ENCODE assay signal across 24 mouse cellular contexts in the genomic region with DNA sequence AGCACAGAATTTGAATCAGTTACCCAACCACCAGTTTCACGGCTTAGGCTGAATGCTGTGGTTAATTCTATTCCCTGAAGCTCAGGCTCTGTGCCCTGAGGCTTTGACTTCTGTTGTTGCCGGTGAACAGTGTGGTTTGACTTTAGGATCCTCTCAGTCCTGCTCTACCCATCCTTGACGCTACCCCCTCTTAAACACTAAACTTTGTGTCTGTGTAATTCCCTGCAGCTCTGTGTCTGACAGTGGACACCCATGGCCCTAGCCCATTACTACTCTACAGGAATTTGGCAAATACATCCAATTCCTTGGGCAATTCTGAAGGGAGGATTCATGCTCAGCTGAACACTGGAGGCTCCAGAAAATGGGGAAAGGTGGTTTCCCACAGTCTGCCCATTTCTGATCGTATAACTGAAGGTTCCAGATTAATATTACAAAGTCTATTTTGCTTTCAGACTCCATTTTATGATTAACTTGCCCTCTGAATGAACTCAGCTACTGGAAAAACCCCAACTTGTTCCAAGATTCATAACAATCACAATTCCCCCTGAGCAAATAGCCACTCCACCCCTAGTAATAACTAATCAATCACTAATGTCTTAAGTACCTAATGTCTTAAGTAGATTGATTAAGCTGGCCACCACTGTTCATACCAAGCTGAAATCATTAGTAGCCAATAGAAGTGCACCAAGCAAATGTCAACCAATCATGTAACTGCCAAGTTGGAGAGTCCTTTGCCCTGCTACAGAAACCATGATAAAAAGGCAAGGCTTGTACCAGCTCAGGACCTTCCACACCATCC.
DNase-seq lines count a peak whose midpoint lies in the region; ATAC-seq and TF ChIP-seq lines count a peak whose summit lies in the region.
"Had no signal": no experiment of that assay in that cellular context is flagged by ENCODE, and none has a peak within 500 bp of the region (broad histone marks: within the 10 kb centered on the region; RNA-seq: fewer than 3 reads in every experiment).

No protein-coding gene starts in this region.

- no peak overlapping the region for H3K4me2 ChIP-seq in kidney, embryonic 15.5 days
- no peak overlapping the region for H3K4me2 ChIP-seq in stomach, postnatal 0 days (replicated peaks; ENCODE audit: low read depth)
- H3K4me2 ChIP-seq: embryonic facial prominence, embryonic 15.5 days; hindbrain, embryonic 12.5 days had no signal

- POLR2A ChIA-PET in Patski (lab: Charles Lee): interaction anchor here (1.6 kb wide), 1 partner anchor 85 kb away, joined by 5 read pairs; no protein-coding TSS in a partner anchor

- no peaks in the 10 kb centered on the region for H3K79me2 ChIP-seq in heart, adult 2 months (replicated peaks; ENCODE audit: control insufficient read depth, insufficient read depth, low read length)

- TF ChIP-seq CTCF in kidney, adult 2 months (conservative IDR thresholded peaks at IDR 0.05; ENCODE audit: insufficient read depth, insufficient read length, low read depth, low read length): no peak
- no peak for TF ChIP-seq CTCF in Patski (IDR thresholded peaks at IDR 0.05)
- TF ChIP-seq CTCF in stomach, postnatal 0 days (IDR thresholded peaks at IDR 0.05; ENCODE audit: low read depth): no peak
- no peak for TF ChIP-seq CTCF in heart, adult 2 months (IDR thresholded peaks at IDR 0.05)

- intact Hi-C loops in heart, adult 2 months (cut with DNase I): no loop called here

- no peaks in the 10 kb centered on the region for H3K9me3 ChIP-seq in kidney, embryonic 15.5 days (replicated peaks)
- H3K9me3 ChIP-seq in stomach, postnatal 0 days (ENCODE audit: control insufficient read depth, low read length): no peaks in the 10 kb centered on the region
- H3K9me3 ChIP-seq: embryonic facial prominence, embryonic 15.5 days; forebrain, embryonic 10.5 days; heart, embryonic 10.5 days; hindbrain, embryonic 12.5 days had no signal

- no peak for TF ChIP-seq POLR2A in kidney, adult 2 months (IDR thresholded peaks at IDR 0.05; ENCODE audit: low read depth, low read length)
- no peak for TF ChIP-seq POLR2A in heart, adult 2 months (IDR thresholded peaks at IDR 0.05; ENCODE audit: insufficient read depth, low read depth, low read length)

- H3K9ac ChIP-seq in kidney, embryonic 15.5 days: no peak overlapping the region
- H3K9ac ChIP-seq in stomach, postnatal 0 days (ENCODE audit: low read length): no peak overlapping the region
- no peak overlapping the region for H3K9ac ChIP-seq in heart, adult 2 months (ENCODE audit: low read depth, low read length)
- H3K9ac ChIP-seq: embryonic facial prominence, embryonic 15.5 days; hindbrain, embryonic 12.5 days had no signal

- ATAC-seq in Patski: peak; percentile 91
- no peak for ATAC-seq in kidney, embryonic 15.5 days (replicated peaks; ENCODE audit: low FRiP score)
- ATAC-seq in stomach, postnatal 0 days (ENCODE audit: low FRiP score, low TSS enrichment): peak; percentile 77
- ATAC-seq: forebrain, embryonic 14.5 days had no signal

- no peak for TF ChIP-seq EP300 in stomach, postnatal 0 days (optimal IDR thresholded peaks at IDR 0.05)
- TF ChIP-seq EP300 in heart, adult 2 months (IDR thresholded peaks at IDR 0.05; ENCODE audit: insufficient read depth, low read depth, low read length): no peak

- DNase-seq in kidney, adult 2 months: peak; percentile 62
- DNase-seq in kidney, postnatal 10 days: no peak
- peak; percentile 96 for DNase-seq in Patski (ENCODE audit: low read depth, low spot score)
- DNase-seq in stomach, postnatal 0 days (ENCODE audit: low spot score): no peak
- DNase-seq in heart, adult 2 months: no peak
- DNase-seq in urinary bladder, postnatal 4 days (ENCODE audit: low spot score in 2 of 2): no peak
- DNase-seq: adrenal gland, adult 8-10 months; adrenal gland, postnatal 36 days; cerebellum, adult 11 months; cerebellum, adult 8-10 months; cerebellum, postnatal 14 days; embryo, embryonic 11 days; gastrocnemius, postnatal 36 days; heart, adult 11 months; heart, postnatal 10 days; heart, postnatal 4 days had no signal

- peaks cover 12% of the 10 kb centered on the region; the same call in 1 of the 2 replicates for H3K4me1 ChIP-seq in kidney, adult 2 months (ENCODE audit: control insufficient read depth, insufficient read depth, low read length)
- peaks cover 5% of the 10 kb centered on the region; the same call in 1 of the 2 replicates for H3K4me1 ChIP-seq in kidney, embryonic 15.5 days
- H3K4me1 ChIP-seq in stomach, postnatal 0 days (replicated peaks; ENCODE audit: control insufficient read depth, insufficient read depth): no peaks in the 10 kb centered on the region
- no peaks in the 10 kb centered on the region for H3K4me1 ChIP-seq in heart, adult 2 months (ENCODE audit: control insufficient read depth, insufficient read depth, low read length)
- H3K4me1 ChIP-seq: embryonic facial prominence, embryonic 15.5 days; forebrain, embryonic 10.5 days; heart, embryonic 10.5 days; hindbrain, embryonic 12.5 days had no signal

- in situ Hi-C loops in Patski (cut with MboI; ENCODE audit: low pct_unique_long_range_greater_than_20kb): loop anchor here (5.0 kb wide), 1 partner anchor 83 kb away; no protein-coding TSS in a partner anchor

- no peak overlapping the region for H3K4me3 ChIP-seq in kidney, adult 2 months (ENCODE audit: insufficient read depth, low read depth, low read length)
- no peak overlapping the region for H3K4me3 ChIP-seq in kidney, embryonic 15.5 days (replicated peaks)
- no peak overlapping the region for H3K4me3 ChIP-seq in stomach, postnatal 0 days (ENCODE audit: low read depth, low read length)
- no peak overlapping the region for H3K4me3 ChIP-seq in heart, adult 2 months
- H3K4me3 ChIP-seq: embryonic facial prominence, embryonic 15.5 days; erythroblast, embryonic 14.5 days; forebrain, embryonic 10.5 days; heart, embryonic 10.5 days; hindbrain, embryonic 12.5 days had no signal

- H3K27ac ChIP-seq in kidney, adult 2 months (ENCODE audit: insufficient read depth, low read depth, low read length): no peak overlapping the region
- H3K27ac ChIP-seq in kidney, embryonic 15.5 days: peak overlapping the region; percentile 41; the same call in 1 of the 2 replicates
- no peak overlapping the region for H3K27ac ChIP-seq in stomach, postnatal 0 days (replicated peaks)
- no peak overlapping the region for H3K27ac ChIP-seq in heart, adult 2 months
- H3K27ac ChIP-seq: embryonic facial prominence, embryonic 15.5 days; forebrain, embryonic 10.5 days; heart, embryonic 10.5 days; hindbrain, embryonic 12.5 days had no signal

- CTCF ChIA-PET in Patski (lab: Charles Lee): interaction anchor here (0.9 to 1.3 kb wide), 4 partner anchors 42 to 111 kb away, joined by 3 to 4 read pairs (median 3); no protein-coding TSS in a partner anchor

- no peaks in the 10 kb centered on the region for H3K36me3 ChIP-seq in kidney, adult 2 months (ENCODE audit: control insufficient read depth, insufficient read depth, low read length)
- no peaks in the 10 kb centered on the region for H3K36me3 ChIP-seq in kidney, embryonic 15.5 days
- H3K36me3 ChIP-seq in stomach, postnatal 0 days (ENCODE audit: control insufficient read depth, insufficient read depth, low read length): no peaks in the 10 kb centered on the region
- H3K36me3 ChIP-seq in heart, adult 2 months (ENCODE audit: control insufficient read depth, insufficient read depth, low read length): no peaks in the 10 kb centered on the region
- H3K36me3 ChIP-seq: embryonic facial prominence, embryonic 15.5 days; forebrain, embryonic 10.5 days; heart, embryonic 10.5 days; hindbrain, embryonic 12.5 days had no signal

- H3K27me3 ChIP-seq in kidney, adult 2 months (replicated peaks; ENCODE audit: control insufficient read depth, insufficient read depth, low read length): no peaks in the 10 kb centered on the region
- no peaks in the 10 kb centered on the region for H3K27me3 ChIP-seq in Patski
- no peaks in the 10 kb centered on the region for H3K27me3 ChIP-seq in kidney, embryonic 15.5 days
- H3K27me3 ChIP-seq in stomach, postnatal 0 days (ENCODE audit: control insufficient read depth, insufficient read depth, low read length): no peaks in the 10 kb centered on the region
- H3K27me3 ChIP-seq in heart, adult 2 months (ENCODE audit: control insufficient read depth, insufficient read depth, low read length): no peaks in the 10 kb centered on the region
- H3K27me3 ChIP-seq: CH12.LX; embryonic facial prominence, embryonic 15.5 days; hindbrain, embryonic 12.5 days had no signal

- 36% methylated on average over 4 of the region's 4 CpGs for WGBS in kidney, adult 2 months
- WGBS in kidney, embryonic 15.5 days: 71% methylated on average over 4 of the region's 4 CpGs
- 72% methylated on average over 4 of the region's 4 CpGs for WGBS in stomach, postnatal 0 days
- 74% methylated on average over 4 of the region's 4 CpGs for WGBS in heart, adult 2 months

Comparison
In these comparisons a context has a peak if more than half of its experiments do, and no peak if none do; other contexts are left out.
1. DNase-seq: peak in kidney, adult 2 months (single experiment) and Patski (single experiment); none in kidney, postnatal 10 days (single experiment), stomach, postnatal 0 days (single experiment), heart, adult 2 months (0 of 2) and urinary bladder, postnatal 4 days (0 of 2).